Mouse (Mus musculus) 3T3-L1 (cell line): Measurements from ENCODE around the gene Pkn3.
A peak's percentile ranks its signal among the peaks of the same experiment; 100 is the strongest.

ENCODE experiments used
- DNase-seq: peaks from one replicate; pipeline ENCODE4 v3.0.0-alpha.2; 2015; ENCODE audit warnings: low read depth, low spot score

Pkn3 gene

GRCm38 (mm10) chr2:30063235-30063634, 14.2 kb upstream of the Pkn3 start:
- peak; percentile 35 for DNase-seq

- DNase-seq = no peak
These were observed 13.7 kb upstream of the Pkn3 start for GRCm38 (mm10) chr2:30063791-30064190.

DNA sequence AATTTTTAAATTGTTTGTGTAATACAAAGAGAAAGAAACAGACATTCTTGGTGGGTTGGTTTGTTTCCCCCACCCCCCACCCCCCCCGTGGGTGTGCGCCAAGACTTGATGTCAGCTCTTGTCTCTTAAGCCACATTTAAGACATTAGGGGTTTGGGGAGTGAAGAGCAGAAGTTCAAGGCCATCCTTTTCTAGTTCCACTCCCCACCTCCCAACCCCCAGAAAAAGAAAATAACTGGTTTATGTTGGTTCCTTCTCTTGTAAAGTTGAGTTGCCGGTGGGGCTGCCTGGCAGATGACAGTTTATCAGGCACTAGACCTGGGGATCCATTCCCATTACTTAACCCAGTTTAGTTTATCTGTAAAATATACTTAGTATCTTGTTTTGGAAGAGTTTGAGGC, 13.2 kb upstream of the Pkn3 start:
- DNase-seq = no peak

GRCm38 (mm10) chr2:30066046-30066901, 11.2 kb upstream of the Pkn3 start:
- DNase-seq = peak; percentile 82

DNA sequence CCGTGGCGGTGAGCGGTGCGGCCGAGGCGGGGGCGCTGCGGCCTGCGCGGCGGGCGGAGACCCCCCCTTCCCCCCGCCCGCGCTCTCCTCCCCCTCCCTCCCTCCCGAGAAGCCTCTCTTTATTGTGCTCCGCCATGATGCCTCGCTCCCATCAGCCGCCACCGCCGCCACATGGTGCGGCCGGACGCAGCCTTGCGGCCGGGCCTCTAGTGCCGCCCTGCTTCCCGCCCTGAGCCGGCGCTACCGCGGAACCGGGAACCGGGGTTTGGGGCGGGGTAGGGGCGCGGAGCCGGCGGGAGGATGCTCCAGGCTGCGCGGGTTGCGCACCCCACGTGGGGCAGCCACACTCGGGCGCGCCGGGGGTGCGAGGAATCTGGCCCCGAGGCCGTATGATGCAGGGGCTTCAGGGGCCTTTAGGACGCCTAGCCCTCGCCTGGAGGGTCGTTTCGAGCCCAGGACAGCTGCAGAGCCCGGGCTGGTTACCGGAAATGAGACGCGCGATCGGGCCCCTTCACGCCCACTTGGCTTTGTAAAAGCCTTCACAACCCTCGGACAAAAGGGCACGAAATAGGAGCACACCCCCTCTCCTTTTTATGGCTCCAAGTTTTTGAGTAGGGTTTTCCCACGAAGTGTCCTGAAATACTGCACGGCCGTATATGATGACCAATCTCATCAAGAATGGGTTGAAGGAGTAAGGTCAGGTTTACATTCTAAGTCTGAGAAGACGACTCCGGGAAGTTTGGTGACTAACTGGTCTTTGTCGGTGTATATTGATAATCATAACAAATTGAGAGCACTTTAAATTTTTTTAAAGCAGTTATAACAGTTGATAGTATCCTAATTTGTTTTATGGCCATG, 10.2 kb upstream of the Pkn3 start:
- peak; percentile 46 for DNase-seq

- DNase-seq = no peak
These were observed 9.5 kb upstream of the Pkn3 start for GRCm38 (mm10) chr2:30067962-30068361.

GRCm38 (mm10) chr2:30072875-30073274, 4.6 kb upstream of the Pkn3 start:
- no peak for DNase-seq

- no peak for DNase-seq
These were observed 4.2 kb upstream of the Pkn3 start for GRCm38 (mm10) chr2:30073285-30073684.

DNA sequence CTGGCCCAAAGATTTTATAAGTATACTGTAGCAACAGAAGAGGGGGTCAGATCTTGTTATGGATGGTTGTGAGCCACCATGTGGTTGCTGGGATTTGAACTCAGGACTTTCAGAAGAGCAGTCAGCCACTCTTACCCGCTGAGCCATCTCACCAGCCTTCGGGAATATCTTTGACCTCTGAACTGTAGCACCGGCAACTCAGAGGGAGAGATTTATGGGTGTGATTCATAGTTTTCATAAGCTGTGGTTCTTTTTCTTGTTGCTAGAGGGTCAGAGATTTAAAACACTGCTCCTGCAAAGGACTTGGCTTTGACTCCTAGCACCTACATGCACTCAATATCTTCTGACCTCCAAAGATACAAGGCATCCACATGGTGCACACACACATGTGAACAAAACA, 1.9 kb upstream of the Pkn3 start:
- peak; percentile 80 for DNase-seq

GRCm38 (mm10) chr2:30076439-30076838, 1.0 kb upstream of the Pkn3 start:
- no peak for DNase-seq

DNA sequence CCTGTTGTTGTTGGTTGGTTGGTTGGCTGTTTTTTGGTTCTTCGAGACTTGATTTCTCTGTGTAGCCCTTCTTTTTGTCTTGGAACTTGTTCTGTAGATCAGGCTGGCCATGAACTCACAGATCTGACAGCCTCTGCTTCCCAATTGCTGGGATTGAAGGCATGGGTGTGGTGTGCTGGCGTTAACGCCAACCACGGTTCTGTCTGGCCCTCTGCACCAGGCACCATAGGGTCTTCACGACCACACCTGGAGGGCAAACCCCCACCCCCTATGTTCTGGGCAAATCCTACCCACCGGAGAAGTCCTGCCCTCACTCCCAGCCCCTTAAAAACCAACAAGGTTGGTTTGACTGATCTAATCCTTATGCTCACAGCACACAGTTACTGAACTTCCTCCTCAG, 525 bp upstream of the Pkn3 start:
- DNase-seq = no peak

DNA sequence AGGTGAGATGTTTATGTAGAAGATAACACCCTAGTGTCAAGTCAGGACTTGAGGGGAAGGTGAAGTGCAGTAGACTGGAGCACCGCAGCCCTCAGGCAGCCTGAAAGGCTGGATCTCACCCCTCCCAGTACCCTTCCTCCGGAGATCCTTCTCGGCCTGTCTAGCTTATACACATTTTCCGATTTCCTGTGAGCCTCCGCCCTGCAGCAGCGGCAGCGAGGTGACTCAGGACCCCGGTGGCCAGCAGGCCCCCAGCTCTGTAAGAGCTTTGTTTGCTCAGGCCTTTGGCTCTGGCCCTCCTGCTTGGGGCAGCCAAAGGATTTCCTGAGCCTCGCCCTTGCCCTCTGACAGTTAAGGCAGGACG, 847 bp downstream of the Pkn3 start:
- no peak for DNase-seq

GRCm38 (mm10) chr2:30078760-30079159, 1.3 kb downstream of the Pkn3 start:
- DNase-seq = no peak

GRCm38 (mm10) chr2:30080181-30080800, 2.8 kb downstream of the Pkn3 start:
- no peak for DNase-seq

DNA sequence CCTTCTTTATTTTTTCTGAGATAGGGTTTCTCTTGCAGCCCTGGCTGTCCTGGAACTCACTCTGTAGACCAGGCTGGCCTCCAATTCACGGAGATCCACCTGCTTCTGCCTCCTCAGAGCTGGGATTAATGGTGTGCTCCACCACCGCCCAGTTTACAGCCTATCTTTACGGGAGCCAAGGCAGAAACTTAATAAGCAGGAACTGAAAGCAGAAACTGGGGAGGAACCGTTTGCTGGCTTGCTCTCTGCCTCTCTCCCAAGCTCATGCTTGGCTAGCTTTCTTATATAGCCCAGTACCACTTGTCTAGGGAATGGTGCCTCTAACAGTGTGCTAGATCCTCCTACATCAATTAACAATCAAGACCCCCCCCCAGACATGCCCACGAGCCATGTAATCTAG, 6.6 kb downstream of the Pkn3 start:
- DNase-seq = no peak

DNA sequence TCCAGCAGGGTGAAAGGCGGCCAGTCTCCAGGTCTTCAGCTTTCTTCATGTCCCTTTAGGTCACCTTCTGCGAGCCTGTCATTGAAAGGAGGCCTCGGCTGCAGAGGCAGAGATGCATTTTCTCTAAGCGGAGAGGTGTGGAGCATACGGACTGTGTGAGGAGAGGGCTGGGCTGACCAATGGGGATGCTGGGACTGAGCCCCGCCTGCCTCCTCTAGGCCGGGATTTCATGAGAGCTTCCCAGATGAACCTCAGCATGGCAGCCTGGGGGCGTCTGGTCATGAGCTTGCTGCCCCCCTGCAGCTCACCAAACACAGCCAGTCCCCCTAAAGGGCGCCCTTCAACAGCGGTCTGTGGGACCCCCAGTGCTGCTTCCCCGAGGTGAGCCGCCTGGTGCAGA, 7.1 kb downstream of the Pkn3 start:
- DNase-seq = no peak

GRCm38 (mm10) chr2:30087310-30087709, 9.8 kb downstream of the Pkn3 start:
- DNase-seq = no peak

DNA sequence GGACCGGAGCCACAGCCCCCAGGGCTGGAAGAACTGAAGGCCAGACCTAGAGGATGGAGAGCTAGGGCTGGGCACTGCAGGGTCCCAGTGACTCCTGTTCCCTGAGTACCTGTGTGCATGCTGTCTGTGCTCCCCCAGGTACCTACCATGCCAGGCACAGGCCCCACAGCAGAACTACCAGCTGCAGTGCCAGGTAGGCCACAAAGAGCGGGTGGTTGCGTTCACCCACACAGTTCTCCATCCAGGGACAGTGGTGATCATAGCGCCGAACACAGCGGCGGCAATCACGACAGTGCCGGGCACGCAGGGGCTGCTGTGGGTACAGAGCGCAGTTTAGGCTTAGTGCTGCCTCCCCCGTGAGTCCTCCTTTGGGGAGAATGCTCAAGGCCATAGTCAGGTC, 14.0 kb downstream of the Pkn3 start:
- DNase-seq = no peak

- peak; percentile 16 for DNase-seq
These were observed 14.9 kb downstream of the Pkn3 start for GRCm38 (mm10) chr2:30092280-30092918.

DNA sequence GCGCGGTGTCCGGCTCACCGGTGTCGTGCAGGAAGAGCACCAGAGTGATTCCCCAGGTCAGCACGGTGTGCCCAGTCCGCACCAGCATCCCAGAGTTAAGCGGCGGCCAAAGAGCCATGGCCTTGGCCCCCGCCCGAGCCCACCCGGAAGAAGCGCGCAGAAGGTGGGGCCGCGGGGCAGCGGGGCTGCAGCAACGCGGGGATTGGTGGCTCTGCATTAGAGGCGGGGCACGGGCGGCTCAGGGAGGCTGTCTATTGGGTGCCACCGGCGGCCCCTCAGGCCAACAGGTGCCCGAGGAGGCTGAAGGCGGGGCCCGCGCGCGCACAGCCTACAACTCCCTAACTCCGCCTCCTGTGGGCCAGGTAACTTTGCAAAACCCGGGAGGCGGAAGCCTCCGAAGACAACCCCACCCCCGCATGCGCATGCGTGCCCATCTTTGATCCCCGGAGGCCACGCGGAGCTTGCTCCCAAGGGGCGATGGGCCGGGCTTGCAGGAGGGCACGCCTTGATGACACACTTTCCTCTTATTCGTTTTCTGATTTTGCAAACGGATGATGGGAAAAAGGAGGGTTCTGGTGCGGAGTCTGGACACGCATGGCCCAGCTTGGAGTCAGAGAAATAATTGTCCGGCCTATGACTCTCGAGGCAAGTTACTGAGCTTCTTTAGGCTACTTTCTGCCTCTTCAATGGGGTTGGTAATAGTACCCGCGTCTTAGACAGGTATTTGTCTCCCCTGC, 16.2 kb downstream of the Pkn3 start, which contains the start of gene Zdhhc12:
Gene Zdhhc12, minus strand, starts transcription at position 178 of the 737 bp plus-strand sequence.
- DNase-seq = peak; percentile 96

GRCm38 (mm10) chr2:30094208-30094588, 16.7 kb downstream of the Pkn3 start:
- DNase-seq = no peak
